Mouse (Mus musculus): Measurements from ENCODE around the gene Acer1. TPM values are rescaled to one million over a fixed set of nuclear protein-coding genes. Genes with fewer than 3 reads are reported as not detected.
A peak's percentile ranks its signal among the peaks of the same experiment; 100 is the strongest.

Gene Acer1
- total RNA-seq, 2 experiments from 2014 or later = not detected

DNA sequence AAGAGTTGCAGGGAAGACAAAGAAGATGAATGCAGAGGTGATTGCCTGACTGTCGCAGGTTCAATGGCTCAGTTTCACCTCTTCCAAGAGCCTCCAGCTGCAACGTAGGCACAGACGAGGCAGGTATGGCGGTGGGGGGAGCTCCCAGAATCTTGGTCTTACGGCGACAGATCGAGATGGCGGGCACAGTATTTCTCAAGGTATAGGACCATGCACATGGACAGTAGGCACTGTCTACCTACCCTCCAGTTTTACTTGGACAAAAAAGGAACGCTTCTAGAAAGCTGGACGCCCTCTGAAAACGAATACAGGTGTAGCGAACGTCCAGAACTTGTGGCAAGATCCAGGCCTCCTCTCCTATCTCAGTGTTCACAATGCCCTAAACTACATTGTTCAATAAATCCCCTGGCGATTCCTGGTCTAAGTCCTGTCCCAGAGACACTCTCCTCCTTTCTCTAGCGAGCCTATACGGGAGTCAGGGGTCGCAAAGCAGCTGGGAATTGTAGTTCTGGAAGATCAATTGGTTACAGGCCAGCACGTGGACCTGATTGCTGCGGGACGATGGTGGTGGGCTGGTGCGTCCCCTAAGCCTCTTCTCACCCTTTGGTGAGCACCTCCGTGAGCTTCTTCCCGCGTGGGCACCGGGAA lies 7.7 kb upstream of the Acer1 start:
- ATAC-seq (replicated peaks; ENCODE audit: poor library complexity, severe bottlenecking) = peak; percentile 66

DNA sequence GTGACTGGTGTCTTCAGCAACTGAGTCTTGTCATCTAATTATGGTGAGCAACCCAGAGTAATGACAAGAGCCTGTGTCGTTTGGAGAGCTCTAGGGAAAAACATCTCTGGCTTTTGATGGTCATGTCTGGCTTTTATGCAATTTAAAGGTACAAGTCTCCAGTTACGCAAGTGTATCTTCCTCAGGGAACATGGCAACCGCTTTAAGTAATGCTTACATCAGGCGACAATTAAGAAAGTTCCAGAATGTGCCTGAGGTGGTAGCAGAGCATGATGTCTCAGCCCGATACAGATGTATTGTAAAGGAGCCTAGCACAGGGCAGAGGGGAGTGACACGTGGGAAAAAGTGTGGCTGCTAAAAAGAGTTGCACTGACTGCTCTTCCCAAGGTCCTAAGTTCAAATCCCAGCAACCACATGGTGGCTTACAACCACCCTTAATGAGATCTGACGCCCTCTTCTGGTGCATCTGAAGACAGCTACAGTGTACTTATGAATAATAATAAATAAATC lies 7.0 kb upstream of the Acer1 start:
- ATAC-seq (replicated peaks; ENCODE audit: poor library complexity, severe bottlenecking) = peak; percentile 3; the same call in 1 of the 2 replicates

DNA sequence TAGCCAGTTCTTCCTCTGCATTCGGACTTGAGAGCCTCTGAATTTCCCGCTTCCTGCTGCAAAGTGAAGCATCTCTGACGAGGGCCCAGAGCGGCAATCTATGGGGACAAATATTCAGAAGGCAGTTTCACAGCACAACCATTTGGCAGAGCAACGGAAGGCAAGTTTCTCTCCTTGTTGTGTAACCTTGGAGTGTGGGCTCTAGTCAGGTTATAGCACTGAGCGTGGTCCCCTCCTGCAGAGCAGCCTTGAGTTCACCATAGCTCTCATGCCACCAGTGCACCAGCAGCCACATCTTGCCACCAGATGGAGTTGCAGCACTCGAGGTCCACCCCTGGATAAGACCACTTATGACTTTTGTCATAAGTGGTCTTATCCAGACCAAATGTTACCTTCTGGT lies 6.5 kb upstream of the Acer1 start:
- 0 out of 2 replicates have a peak, but pooled peaks have one; percentile 10 for ATAC-seq (replicated peaks; ENCODE audit: poor library complexity, severe bottlenecking)

DNA sequence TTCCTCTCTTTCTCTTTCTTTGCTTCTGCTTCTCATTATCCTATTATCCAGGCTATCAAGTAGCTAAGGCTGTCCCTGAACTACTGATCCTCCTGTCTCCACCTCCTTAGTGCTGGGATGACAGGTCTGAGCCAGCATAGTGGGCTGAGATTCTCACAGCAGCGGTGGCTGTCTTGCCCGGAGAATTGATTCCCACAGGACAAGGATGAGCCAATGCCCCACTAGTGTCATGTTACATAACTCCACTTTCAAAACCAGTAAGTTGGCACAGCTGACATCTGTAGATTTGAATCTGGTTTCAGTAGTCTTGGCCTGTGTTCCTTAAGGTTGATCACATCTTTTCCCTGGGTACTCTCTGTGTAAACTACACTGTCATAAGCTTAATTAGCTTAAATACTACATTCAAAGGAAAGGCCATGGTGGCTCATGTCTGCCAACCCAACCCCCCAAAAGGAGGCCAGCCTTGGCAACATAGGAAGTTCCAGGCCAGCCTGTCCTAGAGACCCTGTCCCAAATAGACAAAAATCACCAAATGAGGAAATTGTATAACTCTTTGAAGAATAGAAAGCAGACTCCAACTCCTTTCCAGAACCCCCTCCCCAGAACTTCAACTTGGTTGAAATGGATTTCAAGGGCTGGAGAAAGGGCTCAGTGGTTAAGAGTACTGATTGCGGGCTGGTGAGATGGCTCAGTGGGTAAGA lies 4.3 kb upstream of the Acer1 start:
- ATAC-seq (replicated peaks; ENCODE audit: poor library complexity, severe bottlenecking) = no peak

DNA sequence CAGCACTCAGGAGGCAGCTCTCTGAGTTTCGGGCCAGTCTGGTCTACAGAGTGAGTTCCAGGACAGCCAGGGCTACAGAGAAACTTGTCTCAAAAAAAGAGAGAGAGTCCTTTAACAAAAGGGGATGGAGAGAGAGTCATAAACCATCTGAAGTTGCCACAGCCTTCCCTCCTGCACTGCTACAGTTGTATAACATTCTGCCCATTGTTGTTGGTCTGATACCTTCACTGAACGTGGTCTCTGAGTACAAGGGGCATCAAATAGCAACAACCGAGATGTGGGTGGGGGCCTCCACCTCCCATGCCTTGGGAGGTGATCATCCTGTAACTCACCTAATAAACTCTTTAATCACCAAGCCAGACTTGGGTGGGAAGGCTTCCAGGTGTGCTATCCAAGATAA lies 3.7 kb upstream of the Acer1 start:
- no peak for ATAC-seq (replicated peaks; ENCODE audit: poor library complexity, severe bottlenecking)

DNA sequence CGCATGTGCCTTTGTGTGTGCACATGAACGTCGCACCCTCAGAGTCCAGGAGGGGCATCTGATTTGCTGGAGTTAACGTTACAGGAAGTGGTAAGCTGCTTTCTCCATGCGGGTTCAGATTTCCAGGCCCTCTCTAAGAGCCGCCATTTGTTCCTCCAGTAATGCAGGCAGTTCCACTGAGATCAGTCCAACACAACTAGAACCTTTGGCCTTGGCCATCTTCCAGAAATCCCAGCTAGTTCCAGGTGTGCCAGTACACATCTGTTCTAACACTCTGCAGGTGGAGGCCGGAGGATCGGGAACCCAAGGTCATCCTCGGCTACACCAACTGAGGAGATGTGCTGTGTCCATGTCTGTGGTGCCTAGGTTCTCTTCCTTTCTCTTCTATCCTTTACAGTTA lies 3.0 kb upstream of the Acer1 start:
- no peak for ATAC-seq (replicated peaks; ENCODE audit: poor library complexity, severe bottlenecking)

DNA sequence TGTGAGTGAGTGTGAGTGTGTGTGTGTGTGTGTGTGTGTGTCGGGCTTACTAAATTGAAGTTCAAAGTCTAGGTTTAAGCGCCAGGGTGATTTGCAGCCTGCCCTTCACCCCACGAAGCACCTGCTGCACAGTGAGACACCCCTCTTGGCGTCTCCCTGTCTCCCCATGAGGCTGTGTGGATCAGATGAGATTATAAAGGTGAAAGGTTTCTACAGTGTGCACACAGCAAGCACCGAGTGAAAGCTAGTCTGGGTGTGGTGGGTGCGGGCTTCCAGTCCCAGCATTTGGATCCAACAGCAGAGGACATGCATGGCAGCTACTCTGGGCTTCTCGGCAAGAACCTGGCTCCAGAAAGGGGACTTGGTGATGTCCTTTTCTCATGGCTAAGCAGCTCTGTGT lies 877 bp downstream of the Acer1 start:
- no peak for ATAC-seq (replicated peaks; ENCODE audit: poor library complexity, severe bottlenecking)

DNA sequence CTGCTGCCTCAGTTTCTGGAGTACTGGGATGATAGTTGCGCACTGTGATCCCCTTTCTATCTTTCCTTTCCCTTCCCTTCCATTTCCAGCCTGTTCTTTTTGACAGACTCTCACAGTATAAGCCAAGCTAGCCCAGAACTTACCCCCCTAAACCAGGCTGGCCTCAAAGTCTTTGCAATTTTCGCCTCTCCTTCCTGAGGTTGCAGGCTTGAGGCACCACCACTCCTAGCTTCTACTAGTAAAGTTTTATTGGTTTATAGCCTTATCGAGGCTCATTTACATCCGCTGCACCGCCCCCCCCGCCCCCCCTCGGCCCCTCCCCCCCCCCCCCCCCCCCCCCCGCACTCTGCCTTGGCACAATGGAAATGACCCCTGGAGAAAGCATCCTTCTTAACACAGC lies 2.4 kb downstream of the Acer1 start:
- ATAC-seq (replicated peaks; ENCODE audit: poor library complexity, severe bottlenecking) = no peak

DNA sequence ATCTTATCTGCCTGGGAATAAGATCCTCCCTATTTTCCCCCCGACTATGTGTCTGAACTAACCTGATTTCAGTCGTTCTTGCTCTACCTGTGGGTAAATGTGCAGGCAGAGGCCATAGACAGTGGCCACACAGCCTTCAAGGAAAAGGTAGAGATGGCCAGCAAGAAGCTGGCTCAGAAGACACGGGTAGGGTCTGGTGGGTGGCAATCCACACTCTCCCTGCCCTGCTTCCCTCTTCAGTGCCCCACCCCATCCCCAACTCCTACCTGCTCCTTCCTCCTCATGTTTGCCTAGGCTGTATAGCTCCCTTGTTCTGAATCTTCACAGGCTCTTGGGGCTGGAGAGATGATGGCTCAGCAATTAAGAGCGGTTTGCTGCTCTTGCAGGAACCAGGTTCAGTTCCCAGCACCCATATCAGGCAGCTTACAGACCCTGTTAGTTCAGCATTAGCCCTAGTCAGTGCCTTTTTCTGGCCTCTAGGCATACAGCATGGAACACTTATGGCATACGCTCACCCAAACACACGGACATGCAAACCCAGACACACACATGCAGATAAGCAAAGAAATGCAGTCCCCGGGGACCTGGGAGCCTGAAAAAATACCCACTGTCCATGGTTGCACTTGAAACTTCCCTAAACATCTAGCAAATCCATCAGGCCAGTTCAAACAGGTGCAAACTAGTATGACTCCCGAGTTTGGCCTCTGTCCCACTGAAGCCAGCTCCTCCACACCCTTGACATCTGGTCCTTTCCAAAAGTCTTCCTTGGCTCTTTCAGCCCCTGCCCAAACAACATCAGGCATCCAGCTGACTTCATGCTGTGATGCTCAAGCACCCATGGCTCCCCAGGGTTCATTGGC lies 5.2 kb downstream of the Acer1 start:
- no peak for ATAC-seq (replicated peaks; ENCODE audit: poor library complexity, severe bottlenecking)

DNA sequence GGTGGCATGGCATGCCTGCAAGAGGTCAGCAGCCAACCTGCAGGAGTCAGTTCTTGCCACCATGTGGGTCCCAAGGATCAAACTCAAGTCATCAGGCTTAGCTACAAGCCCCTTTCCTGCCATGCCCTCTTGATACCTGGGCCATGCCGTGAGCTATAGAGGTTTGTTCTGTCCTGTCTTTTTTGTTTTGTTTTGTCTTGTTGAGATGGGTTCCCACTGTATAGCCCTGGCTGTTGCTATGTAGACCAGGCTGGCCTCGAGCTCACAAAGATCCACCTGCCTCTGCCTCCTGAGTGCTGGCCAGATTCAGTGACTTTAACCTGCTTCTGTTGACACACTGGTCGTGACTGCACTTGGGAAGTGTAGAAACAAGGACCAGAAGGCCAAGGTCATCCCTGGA lies 6.5 kb downstream of the Acer1 start:
- no peak for ATAC-seq (replicated peaks; ENCODE audit: poor library complexity, severe bottlenecking)

DNA sequence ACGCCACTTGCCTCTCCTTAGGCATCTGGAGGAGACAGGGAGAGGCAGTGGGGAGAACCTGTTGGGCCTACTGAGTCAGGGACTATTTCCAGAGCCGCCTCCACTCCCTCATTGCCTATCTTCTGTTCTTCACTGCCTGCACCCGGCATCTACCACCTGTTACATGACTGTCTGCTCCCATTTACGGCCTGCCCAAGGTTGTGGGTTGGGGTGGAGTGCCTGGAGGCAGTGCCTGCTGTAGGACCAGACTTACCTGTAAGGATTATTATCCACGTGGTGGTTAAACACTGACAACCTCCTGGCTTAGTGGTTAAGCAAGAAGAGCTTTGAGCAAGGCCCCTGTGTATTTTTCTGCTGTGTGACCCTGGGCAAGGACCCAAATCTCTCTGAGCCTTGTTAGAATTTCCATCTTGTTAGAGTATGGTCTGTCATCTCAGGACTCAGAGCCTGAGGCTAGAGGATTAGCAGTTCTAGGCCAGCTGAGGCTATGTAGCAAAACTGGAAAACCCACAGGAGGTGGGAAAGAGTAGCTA lies 7.2 kb downstream of the Acer1 start:
- ATAC-seq (replicated peaks; ENCODE audit: poor library complexity, severe bottlenecking) = no peak

DNA sequence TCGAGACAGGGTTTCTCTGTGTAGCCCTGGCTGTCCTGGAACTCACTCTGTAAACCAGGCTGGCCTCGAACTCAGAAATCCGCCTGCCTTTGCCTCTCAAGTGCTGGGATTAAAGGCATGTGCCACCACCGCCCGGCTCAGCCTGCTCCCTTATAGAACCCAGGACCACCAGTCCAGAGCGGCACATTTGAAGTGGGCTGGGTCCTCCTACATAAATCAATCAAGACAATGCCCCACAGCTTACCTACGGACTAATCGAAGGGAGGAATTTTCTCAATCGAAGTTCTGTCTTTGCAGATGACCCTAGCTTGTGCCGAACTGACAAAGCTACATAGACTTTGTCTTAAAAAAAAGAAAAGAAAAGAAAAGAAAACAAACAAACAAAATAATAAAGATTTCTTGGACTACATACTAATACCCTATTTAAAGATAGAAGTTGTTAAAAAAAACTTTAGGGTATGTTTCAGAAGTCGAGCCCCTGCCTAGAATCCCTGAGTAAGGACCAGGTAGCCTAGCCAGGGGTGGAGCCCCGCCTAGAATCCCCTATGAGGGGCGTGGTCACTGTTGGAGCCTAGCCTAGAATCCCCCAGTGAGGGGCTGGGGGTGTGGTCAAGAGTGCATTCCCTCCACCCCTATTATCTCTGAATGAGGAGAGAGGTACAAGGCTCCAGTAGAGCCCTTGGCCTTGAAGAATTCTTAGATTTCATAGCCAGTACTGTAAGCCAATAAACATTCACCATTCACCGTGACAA lies 7.8 kb downstream of the Acer1 start:
- no peak for ATAC-seq (replicated peaks; ENCODE audit: poor library complexity, severe bottlenecking)

DNA sequence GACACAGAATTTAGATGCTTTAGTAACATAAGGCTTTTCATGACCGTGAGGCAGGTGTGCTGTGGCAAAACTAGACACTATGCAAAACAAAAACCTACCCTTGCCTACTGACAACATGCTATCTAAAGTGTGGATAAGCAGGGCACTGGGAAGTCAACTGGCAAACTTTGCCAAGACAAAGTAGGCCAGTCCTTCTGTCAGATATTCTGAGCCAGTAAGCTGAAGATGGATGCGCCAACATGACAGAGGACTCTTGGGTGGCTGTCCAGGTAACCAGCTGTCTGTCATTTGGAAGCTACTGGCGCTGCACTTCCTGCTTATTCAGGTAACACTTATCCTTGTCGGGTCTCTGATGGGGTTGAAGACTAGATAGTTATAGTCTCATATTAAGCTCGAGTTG lies 11.8 kb downstream of the Acer1 start:
- no peak for ATAC-seq (replicated peaks; ENCODE audit: poor library complexity, severe bottlenecking)

DNA sequence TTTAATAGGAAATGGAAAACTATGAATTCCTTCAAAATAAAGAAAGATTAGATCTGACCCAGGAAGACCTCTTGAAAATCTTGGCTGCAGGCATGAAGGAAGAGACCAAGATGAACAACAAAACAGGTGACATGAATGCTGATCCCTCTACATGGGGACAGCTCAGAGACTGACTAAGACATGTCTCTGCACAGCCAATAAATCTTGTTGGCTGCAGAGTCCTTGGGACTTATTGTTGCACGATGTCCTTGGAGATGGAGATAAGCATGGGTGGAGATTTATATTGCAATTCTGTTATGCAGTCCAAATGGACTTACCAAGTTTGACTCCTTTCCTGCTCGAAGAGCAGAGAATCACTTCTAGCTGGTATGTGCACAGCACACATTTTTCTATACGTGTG lies 12.6 kb downstream of the Acer1 start:
- ATAC-seq (replicated peaks; ENCODE audit: poor library complexity, severe bottlenecking) = no peak

DNA sequence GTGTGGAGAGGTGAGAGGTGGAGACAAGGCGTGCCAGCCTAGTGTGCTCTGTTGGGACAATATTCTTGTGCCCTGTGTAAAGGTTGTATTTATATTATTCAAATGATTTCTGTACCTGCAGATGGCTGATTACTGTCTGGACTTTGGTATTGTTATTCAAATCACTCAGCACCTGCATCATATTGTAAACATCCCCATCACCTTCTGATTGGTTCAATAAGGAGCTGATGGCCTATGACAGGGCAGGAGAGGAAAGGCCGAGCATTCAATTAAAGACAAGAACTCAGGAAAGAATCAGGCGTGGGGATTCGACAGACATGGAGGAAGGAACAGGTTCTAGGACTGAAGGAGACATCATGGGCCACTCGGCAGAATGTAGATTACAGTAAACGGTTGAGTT lies 18.3 kb downstream of the Acer1 start:
- ATAC-seq (replicated peaks; ENCODE audit: poor library complexity, severe bottlenecking) = no peak

DNA sequence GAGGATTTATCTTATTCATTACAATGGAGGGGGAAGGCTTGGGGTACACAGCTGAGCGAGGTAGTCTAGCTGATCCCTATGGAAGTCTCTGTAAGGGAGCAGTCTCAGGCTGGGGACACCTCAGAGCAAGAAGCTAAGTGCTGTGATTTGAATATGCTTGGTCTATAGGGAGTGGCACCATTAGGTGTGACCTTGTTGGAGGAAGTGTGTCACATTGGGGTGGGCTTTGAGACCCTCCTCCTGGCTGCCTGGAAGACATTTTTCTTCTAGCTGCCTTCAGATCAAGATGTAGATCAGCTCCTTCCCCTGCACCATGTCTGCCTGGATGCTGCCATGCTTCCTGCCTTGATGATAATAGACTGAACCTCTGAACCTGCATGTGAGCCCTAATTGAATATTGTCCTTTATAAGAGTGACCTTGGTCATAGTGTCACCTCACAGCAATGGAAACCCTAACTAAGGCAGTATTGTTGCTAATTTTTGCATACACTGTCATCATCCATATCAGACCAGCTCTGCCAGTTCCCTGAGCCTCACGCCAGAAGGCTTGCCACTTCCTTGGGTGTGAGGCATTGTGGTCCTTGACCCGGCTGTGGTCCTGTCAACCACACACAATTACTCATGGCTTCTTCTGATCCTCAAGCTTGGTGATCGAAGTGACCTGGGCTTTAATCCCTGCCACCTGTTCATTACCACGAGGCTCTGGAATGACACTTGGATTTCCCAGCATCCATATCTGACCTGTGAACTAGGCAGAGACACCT lies 19.1 kb downstream of the Acer1 start:
- no peak for ATAC-seq (replicated peaks; ENCODE audit: poor library complexity, severe bottlenecking)

DNA sequence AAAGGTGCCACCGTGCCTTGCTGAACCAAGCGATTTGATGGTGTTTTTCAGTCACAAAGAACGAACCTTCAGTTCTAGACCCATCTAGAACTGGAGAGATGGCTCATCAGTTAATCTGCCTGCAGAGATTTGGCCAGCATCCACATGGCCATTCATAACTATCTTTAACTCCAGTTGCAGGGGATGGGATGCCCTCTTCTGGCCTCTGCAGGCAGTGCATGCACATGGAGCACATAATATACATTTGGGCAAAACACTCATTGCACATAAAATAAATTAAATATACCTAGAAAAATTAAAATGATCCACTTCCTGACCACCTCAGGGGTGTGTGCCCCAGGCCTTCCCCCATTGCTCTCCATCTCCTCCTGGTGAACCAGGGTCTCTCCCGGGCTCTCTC lies 20.0 kb downstream of the Acer1 start:
- ATAC-seq (replicated peaks; ENCODE audit: poor library complexity, severe bottlenecking) = no peak

DNA sequence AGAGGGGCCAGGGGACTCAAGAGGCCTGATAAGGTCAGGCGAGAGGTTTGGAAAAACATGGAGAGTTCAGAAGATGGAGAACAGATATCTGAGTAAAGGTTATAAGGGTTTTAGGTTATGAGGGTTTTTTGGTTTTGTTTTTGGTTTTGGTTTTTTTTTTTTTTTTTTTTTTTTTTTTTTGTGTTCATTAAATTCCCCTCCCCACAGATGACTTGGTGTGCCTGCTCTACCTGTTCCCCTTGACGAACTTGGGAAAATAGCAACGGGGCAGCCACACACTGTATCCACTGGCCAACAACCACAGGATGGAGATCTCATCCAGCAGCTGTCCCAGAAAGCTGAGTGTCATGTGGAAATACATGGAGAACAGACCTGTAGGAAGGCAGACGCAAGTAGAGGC lies 23.3 kb downstream of the Acer1 start:
- ATAC-seq (replicated peaks; ENCODE audit: poor library complexity, severe bottlenecking) = no peak

DNA sequence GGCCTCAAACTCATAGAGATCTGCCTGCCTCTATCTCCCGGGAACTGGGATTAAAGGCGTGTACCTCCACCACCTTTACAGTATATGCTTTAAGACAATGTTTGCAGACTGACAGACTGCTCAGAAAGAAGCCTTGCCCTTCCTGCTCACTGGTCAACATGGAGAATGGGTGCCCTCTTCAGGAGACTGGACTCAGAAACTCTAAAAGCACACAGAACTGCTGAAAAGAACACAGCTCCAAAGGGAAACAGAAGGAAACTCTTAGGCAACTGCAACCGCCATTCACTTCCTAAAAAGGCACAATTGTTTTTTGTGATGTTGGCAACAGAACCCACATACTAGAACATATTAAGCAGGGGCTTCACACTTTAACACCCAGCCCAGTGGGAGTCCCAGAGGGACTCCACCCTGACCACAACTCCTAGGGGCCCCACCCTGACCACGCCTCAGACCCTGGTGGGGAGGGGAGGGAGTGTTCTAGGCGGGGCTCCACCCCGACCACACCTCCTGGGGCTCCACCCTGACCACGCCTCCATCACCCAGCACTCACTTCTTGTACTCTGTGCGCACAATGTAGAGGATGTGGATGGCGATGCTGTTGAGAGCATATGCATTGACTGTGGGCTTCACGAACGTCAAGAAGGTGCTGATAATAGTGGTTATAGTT lies 24.0 kb downstream of the Acer1 start:
- ATAC-seq (replicated peaks; ENCODE audit: poor library complexity, severe bottlenecking) = peak; percentile 97

Measured in granulocyte monocyte progenitor cell, adult 5-6 weeks (primary cell).